Mouse (Mus musculus): ENCODE results near the gene Sp100.

The Sp100 gene

GRCm38 (mm10) chr1:85697721-85698493 is 48.1 kb downstream of the Sp100 start:
- peak in 1 of 2 experiments; percentile 39 for DNase-seq (ENCODE audit: low spot score in 2 of 2)

DNA sequence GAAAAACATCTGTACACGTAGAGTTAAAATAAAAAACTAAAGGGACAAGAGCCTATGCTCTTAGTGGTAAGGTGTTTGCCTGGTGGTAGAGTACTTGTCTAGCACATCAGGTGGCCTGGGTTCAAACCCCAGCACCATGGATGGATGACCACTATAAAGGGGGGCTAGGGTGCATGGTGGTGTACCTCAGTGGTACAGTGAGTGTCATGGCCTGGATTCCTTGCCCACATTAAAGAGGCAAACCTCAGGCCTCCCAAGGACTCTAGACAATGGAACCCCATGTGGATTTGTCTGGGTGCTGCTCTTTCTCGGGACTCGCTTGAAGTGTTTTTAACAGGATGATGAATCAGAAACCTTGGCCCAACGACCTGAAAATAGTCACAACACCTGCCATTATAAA is 52.7 kb downstream of the Sp100 start:
- peak in 1 of 2 experiments; percentile 56 for DNase-seq (ENCODE audit: low spot score in 2 of 2)

- DNase-seq (ENCODE audit: low spot score in 2 of 2) = peak; percentile 92 to 93
Measured at GRCm38 (mm10) chr1:85703245-85704186, 53.7 kb downstream of the Sp100 start.

DNA sequence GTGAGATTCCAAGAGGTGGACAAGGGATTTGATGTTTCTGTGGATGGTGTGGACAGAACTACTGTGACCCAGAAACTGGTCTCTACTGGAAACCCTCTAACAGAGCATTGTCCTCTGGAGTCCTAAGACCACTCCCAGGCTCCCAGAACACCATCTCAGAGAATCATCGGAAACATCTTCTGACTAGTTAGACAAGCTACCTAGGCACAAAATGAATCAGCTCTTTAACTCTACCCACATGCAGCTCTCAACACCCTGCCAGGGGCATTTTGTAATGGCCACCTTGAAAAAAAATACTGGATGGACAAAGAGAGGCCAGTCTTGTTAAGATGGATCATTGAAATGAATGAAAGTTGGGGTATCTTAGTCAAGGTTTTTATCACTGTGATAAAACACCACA is 55.8 kb downstream of the Sp100 start:
- no peak for DNase-seq (ENCODE audit: low spot score in 2 of 2)

GRCm38 (mm10) chr1:85706754-85707153 is 57.0 kb downstream of the Sp100 start:
- DNase-seq (ENCODE audit: low spot score in 2 of 2) = no peak

DNA sequence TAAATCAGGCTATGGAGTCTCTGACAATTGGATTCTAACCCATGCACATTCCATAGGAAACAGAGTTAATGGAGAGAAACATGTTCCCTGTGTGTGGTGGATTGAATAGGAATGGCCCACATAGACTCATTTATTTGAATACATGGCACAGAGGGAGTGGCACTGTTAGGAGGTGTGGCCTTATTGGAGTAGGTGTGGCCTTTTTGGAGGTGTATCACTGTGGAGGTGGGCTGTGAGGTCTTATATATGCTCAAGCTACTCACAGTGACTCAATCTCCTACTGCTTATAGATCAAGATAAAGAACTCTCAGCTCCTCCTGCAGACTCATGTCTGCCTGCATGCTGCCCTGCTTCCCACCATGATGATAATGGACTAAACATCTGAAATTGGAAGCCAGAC is 64.7 kb downstream of the Sp100 start:
- DNase-seq (ENCODE audit: low spot score in 2 of 2) = no peak

DNA sequence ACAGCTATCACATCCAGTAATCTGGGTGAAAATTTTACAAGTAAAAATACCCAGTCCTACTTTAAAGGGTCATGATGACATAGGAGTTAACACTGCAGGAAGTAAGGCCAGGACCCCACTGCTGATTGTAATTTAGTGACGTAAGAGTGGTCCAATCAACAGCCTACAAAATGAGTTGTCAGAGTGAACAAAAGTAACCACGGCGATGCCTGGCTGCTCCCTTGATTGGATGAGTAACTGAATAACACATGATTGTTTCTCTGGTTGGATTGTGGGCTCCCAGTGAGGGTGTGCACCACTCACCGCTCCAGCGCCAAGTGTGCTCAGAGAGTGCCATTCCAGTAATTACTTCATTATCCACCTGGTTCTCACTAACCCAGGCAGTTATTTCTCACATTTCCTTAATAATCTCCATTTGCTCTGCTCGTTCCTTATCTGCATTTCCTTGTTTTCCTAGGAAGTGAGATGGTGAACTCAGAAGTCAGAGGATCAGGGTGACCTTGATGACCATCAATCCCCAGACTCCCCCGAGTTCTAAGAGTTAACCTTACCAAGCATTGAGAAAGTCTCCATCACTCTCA is 66.7 kb downstream of the Sp100 start:
- no peak for DNase-seq (ENCODE audit: low spot score in 2 of 2)

GRCm38 (mm10) chr1:85719049-85719448 is 69.3 kb downstream of the Sp100 start:
- DNase-seq (ENCODE audit: low spot score in 2 of 2) = no peak

DNA sequence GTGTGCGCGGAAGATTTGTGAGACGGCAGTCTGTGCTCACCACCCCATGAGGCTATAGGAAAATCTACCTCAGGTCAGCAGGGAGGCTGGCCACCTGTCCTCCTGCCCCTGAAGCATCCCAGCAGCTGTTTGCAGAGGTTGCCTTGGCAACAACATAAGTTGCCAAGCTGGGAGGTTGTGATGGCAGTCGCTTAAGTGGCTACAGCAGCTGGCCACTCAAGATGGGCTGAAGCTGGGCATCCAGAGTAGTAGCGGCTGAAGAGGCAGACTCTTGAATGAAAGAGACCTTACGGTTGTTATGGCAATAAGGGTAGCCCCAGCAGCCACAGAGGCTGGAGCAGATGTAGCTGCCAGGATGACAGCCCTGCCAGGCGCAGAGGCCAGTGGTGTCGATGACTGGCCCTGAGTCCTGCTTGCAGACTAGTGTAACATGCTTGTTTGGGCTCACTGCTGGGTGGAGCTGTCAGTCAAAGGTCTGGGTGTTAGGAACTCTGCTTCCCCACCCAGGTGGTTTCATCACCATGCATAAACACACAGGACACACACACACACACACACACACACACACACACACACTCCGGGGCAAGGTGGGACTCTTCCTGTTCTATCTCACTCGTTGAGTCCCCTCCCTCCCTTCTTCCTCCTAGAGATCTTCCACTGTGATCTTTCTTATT is 70.6 kb downstream of the Sp100 start:
- no peak for DNase-seq (ENCODE audit: low spot score in 2 of 2)

DNA sequence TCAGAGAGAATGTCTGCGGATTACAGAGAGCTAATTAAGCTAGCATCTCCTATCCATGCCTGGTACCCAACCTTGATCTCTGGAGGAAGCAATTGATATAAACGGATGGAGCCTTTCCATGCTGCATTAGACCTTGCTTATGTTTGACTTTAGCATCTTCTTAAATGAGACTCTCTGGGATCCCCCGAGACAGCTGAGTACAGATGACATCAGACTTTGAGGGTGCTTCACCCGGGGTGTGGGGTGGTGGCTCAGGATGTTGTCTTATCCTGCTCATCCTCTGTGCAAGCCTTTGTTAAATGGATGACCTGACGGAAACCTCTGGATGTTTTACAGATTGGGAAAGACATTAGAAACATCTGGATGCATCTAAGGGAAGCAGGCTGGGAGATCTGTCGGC is 80.7 kb downstream of the Sp100 start:
- DNase-seq (ENCODE audit: low spot score in 2 of 2) = no peak

DNA sequence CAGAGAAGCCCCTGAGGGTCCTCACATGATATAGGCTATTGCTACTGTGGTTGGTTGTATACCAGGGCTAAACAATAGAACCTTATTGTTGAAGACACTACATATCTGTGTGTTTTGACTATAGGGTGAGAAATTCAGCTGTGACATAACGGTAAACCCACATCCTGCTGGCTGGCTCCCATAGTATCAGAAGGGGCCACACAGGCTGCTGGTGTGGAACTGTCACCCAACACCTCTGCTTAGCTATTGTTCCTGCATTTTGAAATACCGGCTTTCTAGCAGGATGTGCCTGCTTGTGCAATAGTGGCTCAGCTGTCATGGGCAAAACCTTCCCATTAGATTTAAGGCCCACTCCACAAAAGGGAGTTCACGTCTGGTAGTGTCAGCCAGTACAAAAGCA is 82.8 kb downstream of the Sp100 start:
- DNase-seq (ENCODE audit: low spot score in 2 of 2) = no peak

DNA sequence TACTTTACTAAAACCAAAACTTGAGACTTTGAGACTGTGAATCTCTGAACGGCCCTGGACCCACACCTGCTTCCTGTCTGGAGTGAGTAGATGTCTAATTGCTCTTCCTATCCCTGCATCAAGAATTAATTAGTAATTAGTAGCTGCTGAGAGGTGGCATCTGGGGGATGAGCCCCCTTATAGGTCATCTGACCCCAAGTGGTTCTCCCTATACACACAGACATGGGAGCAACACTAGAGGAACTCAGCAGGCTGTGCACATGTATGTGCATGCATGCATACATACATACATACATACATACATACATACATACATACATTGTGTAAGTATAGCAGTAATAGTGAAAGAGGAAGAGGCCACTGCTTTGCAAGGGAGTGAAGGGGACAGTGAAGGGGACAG is 84.7 kb downstream of the Sp100 start:
- DNase-seq (ENCODE audit: low spot score in 2 of 2) = no peak

DNA sequence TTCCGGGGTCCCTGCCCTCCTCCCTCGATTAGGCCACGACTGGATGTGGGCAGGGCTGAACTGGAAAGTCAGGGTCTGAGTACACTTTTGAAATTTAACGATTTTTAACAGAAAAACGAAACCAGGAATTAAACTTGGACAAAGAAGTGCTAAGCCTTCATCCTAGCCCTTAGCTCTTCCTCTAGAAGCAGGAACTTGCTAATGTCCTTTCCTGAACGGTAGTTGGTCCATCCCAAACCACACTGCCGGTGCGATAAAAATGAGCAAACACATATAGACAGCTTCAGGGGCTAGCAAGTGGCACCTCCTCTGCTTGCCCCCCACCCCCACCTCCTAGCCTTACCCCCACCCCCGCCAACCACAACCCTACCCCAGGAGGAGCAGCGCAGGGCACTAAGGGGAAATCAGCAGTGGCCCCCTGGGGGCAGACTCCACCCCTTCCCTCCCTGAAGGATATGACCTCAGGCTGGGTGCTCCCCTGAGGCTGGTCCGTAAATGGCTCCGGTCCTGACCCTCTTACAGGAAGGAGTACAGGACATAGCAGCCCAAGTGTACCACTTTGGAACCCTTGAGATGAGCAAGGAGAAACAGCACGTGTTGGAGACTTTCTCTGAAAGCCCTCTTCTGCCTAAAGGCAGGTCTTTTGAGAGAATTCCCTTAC is 85.8 kb downstream of the Sp100 start:
- peak; percentile 76 to 80 for DNase-seq (ENCODE audit: low spot score in 2 of 2)

DNA sequence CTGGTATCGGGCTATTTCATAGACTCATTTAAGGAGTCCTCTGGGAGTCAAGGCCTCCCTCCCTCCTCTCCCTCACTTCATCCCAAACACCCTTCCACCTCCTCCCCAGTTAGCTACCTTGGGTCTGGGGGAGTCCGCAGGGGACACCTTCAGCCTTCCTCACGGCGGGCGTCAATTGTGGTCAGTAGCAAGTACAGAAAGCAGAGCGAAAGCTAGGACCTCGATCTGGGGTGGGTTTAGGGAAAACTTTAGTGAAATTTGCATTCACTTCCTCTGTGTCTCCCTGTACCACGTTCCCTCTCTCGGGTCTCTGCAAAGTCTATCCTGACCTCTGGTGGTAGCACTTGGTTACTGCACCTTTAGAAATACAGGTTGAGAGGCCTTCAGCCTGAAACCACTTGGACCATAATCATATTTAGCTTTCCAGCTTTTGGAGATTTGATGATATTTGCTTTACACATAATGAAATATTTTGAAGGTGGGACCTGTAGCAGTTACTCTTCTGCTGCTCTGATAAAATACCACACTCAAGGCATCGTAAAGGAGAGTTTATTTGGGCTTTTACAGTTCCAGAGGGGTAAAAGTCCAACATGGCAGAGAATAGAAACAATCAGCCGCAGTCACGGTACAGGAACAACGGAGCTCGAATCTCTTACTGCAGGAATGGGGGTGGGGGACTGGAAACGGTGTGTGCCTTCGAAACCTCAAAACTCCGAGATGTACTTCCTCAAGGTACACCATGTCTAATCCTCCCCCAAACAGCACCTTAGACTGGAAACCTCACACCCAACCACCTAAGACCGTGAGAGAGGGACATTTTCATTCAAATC is 86.8 kb downstream of the Sp100 start:
- peak; percentile 81 to 89 for DNase-seq (ENCODE audit: low spot score in 2 of 2)

DNA sequence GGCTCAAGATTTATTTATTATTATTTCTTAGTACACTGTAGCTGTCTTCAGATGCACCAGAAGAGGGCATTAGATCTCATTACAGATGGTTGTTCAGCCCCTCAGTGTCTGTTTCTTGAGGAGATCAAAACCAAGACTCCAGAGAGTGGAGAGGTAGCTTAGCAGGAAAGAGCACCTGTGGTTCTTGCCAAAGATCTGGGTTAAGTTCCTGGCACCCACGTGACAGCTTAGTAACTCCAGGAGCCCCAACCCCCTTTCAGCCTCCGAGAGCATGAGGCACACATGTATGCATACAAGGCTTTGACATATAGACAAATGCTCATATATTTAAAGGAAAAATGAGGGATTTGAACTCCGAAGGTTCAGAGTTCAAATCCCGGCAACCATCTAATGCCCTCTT is 89.2 kb downstream of the Sp100 start:
- no peak for DNase-seq (ENCODE audit: low spot score in 2 of 2)

GRCm38 (mm10) chr1:85739819-85740218 is 90.0 kb downstream of the Sp100 start:
- DNase-seq (ENCODE audit: low spot score in 2 of 2) = no peak

GRCm38 (mm10) chr1:85740923-85741322 is 91.1 kb downstream of the Sp100 start:
- no peak for DNase-seq (ENCODE audit: low spot score in 2 of 2)

GRCm38 (mm10) chr1:85742333-85742732 is 92.5 kb downstream of the Sp100 start:
- DNase-seq (ENCODE audit: low spot score in 2 of 2) = no peak

GRCm38 (mm10) chr1:85742916-85743505 is 93.2 kb downstream of the Sp100 start:
- DNase-seq (ENCODE audit: low spot score in 2 of 2) = no peak

DNA sequence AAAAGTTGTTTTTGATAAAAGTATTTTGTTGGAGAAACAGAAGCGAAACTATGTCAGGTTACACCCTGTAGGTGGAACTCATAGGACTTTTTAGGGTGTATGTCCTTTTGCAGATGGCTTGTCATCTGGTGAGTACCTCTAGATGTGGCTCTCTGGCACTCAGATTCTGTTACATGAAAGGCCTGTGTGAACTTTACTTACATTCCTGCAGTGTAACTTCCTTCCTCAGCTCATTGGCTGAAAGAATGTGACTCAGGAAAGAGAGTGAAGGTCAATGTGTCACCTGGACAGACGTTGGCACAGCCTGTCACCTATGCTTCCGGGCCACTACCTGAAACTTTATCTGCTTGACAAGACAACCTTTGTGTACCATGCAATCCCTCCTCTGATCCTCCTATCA is 94.8 kb downstream of the Sp100 start:
- DNase-seq (ENCODE audit: low spot score in 2 of 2) = no peak

Measured in spleen, postnatal 4 days (tissue).